Mouse (Mus musculus) kidney, postnatal 14 days (tissue): ENCODE data around the gene Abl1.

Experiments used
- DNase-seq: peaks from one replicate; pipeline ENCODE4 v3.0.0; 2022; ENCODE audit warnings: mixed read lengths

The Abl1 gene

DNA sequence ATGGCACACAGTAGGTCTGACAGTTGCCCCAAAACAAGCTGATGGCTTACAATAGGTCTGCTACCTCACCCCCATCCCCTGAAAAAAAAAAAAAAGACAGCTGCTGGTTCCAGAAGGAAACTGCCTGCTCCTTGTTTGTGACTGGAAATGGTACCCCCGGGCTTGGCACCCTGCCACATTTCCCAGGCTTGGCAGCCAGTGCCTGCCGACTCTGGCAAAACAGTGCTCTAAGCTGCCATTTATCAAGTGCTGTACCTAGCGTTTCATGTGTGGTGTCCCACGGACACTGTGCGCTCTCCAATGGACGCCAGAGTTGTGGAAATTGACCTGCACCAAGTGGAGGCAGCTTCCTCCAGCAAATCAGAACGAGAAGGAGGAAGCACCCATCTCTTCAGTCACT, 139.7 kb downstream of the Abl1 start:
- peak; percentile 78 for DNase-seq

DNA sequence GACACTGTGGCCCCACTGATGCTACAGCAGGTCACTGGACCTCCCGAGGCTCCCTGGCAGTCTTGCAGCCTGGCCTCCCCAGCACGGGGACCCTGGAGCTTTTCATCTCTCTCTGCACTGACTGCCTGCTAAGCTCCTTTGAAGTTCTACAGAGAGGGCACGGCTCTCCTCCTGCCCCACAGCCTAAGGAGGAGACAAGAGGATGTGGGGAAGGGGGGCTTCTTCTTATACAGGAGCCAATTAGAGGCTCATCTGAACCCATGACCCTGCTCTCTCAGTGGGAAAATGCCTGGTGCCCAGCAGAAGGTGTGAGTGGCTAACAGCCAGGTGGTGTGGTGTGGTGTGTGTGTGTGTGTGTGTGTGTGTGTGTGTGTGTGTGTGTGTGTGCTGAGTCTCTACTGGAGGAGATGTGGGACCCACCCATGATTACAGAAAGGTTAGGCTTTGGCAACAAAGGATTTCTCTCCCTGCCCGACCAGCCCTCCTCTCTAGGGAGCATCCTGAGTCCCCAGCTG, 140.2 kb downstream of the Abl1 start:
- no peak for DNase-seq

DNA sequence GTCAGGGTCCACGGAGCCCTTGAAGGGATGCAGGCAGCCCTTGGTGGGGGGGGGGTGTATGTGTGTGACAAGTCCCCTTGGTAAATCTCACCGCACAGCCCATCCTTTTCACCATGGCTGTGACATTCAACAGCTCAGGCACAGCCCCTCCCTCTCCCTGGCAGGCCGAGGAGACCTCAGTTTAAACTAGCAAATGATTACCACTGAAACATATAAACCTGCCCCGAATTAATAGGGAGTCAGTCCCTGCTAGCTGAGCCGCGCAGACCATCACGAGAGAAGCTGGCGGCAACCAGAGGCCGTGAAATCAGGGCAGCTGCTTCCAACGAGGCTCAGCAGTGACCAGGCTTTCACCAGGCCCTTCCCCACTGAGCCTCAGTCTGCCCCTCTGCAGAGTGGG, 147.9 kb downstream of the Abl1 start:
- peak; percentile 74 for DNase-seq

DNA sequence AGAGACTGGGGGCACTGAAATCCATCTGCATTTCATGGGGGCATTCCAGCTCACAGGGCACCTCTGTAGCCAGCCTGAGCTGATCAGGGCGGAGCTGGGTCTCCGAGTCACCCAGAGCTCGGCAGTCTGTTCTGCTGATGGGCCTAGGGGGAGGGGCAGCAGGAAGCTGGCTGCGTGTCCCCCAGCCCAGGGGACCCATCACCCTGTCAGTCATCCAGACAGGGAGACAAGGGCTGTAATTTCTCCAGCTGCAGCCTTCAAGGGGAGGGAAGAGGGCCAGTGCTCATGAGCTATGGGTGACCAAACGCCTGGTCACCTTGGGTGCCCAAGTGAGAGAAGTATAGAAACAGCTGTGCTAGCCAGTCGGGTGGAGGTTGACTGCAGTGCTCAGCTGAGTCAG, 148.8 kb downstream of the Abl1 start:
- DNase-seq, result no peak

DNA sequence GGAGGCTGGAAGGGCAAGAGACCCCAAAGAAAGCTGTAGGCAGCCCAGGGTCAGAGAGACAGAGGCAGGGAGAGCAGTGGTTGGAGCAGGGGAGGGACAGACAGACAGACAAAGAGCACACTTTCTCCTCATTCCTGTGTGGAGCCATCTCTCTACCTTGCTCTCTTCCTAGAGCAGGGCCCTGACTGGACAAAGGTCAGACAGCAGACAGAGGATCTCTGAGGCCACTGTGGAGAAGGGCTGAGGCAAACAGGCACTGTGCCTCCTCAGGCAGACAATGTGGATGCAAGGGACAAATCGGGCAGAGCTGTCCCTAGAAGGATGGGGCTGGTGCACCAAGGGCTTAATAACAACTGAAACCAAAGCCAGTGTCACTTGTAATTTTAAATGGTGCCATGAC, 150.7 kb downstream of the Abl1 start:
- no peak for DNase-seq

DNA sequence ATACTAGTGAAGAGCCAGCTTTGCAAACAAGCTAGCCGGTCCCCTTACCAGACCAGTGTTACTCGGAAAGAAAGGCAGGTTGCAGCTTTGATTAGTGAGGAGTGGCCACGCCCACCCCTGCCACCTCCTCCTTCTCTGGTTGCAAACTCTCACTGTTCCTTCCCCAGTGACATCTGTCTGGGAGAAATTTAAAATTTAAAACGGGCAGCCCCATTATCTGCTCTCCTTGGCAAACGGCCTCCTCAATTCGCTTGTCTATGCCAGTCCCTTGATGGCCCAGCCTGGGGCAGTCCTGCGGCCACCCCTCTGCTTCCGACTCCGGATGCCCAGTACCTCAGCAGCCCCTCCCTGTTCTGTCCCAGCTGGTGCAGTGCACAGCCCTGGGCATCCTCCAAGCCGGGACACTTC, 156.6 kb downstream of the Abl1 start:
- no peak for DNase-seq

DNA sequence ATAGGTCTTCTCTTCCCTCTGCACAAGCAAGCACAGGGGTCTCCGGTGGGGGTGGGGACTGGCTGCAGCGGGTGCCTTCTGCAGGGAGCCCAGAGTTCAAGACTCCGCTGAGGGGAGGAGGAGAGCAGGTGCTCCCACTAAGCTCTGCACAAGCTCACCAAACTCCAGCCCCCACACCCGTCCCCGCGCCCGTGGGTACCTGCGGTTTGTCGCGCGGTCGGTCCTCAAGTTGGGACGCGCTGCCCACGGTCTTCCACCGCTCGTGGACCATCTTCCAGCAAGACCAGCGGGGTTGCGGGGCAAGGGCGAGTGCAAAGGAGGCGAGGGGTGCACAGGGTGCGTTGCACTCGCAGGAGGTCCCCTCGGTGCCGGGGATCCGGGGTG, 157.3 kb downstream of the Abl1 start:
- DNase-seq, result no peak

DNA sequence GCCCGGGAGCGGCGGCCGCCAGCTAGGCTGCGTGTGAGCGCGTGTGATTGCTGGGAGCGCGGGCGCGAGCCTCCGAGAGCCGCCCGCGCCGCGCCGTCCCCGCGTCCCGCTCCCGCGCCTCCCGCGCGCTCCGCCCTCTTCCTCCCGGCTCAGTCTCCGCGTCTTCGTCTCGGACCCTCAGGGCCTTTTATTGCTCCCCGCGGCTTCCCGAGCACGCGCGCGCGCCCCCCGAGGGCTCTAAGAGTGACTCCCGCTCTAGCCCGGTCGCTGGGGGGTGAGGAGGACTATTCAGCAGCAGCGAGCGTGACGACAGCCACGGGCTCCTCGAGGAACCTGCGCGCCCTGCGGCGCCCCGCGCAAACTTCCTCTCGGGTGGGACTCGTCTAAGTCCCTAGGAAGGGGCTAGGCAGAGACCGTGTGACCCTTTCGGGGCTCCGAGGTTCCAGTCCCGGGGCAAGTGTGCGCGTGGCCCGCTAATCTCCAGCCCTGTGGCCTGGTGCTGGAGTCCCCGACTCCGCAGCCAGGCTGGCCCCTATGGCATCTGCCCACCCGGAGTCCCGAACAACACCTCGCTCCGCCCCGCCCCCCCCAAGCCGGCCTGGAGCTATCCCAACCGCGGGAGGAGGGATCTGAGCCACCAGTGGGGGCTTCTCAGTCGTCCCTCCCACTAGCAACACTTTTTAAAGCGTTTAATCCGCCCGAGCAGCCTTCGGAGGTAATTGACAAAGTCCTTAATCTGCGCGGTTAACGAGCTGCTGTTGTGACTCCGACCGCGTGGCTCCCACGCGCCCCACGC, 157.9 kb downstream of the Abl1 start, which contains the start of gene Fibcd1:
Fibcd1 (minus strand) TSS at position 110 of the 796 bp plus-strand sequence.
- no peak for DNase-seq

DNA sequence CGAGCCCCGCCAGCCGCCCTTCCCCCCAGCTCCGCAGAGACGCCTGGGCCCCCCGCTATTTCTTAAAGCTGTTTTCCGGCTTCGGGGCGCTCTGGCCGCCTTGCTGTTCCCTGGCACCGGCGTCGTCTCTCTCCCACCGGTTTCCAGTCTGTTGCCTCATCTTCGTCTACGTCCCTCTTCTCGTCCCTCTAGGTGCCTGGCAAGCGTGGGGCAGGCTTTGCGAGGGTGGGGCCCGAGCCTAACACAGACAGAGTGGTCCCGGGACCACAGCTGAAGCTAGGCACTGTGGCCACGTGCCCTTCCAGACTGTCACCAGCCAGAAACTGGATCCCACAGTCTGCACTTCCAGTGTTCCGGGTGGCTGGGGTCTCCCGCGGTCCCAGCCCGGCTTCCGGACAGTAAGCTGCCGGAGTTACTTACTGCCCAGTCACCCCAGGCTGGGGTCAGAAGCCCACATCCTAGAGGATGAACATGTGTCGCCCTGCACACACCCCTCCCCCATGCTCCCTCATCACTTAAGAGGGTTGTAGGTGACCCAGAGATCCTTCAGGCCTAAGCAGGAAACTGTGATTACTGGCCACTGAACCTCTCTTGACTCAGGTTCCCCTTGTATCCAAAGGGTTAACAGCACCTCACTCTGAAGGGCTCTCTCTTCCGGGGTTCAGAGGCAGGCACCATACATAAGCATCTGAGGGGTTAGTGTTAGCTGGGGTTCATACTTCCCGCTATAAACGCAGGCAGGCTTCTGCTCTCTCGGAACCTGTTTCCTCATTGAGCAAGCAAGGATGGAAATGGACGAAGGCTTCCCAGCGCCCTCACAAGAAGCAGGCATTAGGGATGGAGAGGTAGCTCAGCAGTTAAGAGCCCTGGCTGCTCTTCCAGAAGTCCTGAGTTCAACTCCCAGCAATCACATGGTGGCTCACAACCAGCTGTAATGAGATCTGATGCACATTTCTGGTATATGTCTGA, 158.8 kb downstream of the Abl1 start:
- DNase-seq, result no peak

DNA sequence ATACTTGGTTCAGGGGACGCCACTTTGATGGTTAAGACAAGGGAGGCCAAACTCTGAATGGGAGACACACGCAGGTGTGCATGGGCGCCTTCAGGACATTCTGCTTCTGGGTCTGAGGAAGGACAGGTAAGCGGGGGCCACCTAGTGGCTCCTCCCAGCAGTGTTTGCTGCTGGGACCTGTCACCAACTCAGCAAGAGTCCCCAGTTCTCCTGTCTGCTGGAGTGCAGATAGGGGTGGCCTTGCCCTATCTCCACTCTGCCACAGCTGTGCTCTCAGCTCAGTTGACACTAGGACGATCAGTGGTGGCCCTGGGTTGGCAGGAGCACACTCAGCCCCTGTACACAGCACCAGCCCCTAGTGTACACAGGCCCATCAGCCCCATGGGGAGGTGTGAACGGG, 159.7 kb downstream of the Abl1 start:
- peak; percentile 58 for DNase-seq

DNA sequence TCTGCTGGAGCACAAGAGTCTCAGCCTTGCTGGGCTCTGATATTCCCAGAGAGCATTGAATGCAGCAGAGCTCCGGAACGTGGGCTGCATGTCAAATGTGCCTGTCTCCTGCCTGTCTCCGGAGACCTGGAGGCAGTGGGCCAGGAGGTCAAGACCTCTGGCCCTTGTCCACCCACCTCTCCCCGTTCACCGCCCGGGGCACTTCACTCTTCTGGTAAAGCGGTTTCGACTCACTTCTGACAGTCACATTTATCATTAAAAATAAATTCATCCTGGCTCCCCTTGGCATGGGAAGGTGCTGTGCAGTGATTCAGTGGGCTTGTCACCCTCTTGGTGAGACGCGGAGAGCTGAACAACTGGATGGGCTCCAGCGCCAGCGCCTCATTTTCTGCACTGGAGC, 162.0 kb downstream of the Abl1 start:
- DNase-seq, result no peak
